Mouse (Mus musculus): ENCODE data around the gene Tff2.

DNA sequence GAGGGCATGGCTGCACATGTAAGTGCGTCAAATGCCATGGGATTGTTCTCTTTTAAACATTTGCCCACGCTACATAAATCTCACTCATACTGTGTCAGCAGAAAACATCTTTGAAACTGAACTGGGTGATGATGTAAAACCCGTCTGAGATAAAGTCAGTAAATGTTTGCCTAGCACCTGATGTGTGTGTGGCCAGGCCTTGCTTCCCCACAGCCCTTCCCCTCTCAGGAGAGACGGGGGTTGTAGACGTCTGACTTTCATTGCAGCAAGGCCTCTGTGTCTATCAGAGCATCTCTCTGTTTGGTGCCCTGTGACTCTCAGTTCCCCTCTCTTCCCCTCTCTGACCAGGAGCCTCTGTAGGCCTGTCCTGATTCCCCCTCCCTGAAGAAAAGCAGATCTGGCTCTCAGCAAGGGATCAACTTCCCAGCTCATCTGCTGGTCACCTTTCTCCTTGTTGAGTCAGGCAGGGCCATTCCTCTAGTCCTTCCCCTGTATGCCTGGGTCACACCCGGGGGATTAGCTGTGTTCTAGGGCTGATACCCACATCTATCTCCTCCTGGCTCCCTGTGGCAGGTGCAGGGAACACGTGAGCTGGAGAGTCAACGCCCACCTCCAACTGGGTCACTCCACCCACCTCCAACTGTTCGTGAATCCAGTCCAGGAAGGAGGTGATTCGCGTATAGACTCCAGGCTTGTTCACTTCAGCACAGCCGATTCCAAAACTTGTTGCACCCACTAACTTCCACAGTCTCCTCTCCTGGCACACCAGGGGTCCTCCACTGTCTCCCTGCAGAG is 39.3 kb upstream of the Tff2 start:
- TF ChIP-seq CTCF (IDR thresholded peaks at IDR 0.05; ENCODE audit: low read depth), result no peak
- TF ChIP-seq EP300 (IDR thresholded peaks at IDR 0.05; ENCODE audit: low read depth), result no peak
